Mouse (Mus musculus): ENCODE measurements around the gene Trim40. TPM values are rescaled to one million over a fixed set of nuclear protein-coding genes. Genes with fewer than 3 reads are reported as not detected.

Gene Trim40
- polyA plus RNA-seq, 1 experiment = not detected

DNA sequence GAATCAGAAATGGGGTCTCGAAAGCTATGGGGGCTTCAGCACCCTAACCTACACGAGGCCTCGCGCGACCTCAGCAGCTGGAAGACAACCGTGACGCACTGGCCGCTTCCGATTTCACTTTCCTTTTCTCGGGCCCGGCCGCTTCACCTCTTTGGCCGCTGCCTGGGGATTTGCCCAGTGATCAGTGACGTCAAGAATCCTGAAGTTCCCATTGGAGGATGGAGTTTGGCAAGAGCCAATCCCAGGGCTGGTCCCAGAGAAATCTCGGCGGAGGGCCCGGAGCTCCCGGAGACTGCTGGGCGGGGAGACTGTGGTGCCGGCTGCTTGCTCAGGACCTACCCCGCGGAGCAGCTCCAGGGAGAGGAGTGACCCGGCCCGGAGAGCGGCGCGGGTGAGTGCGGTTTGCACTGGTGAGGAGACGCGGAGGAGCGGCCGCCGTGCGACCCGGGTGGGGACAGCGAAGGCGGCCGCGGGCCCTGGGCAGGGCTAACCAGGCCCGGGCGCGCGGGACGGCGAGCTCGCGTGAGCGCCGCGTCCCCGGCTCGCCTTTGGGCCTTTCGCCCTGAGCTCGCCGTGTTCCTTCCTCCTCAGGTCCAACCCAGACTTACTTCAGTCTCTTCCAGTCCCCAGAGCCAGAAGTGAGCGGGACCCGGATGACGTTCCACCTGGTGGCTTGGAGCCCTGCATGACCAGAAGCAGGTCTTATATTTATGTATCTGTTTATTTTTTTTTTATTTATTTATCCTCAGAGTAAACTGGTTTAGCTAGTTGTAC lies 52.9 kb downstream of the Trim40 start, which contains the start of gene Trim26:
Gene Trim26 (plus strand): TSS at position 261 of the 774 bp plus-strand sequence.
- TF ChIP-seq POLR2A (IDR thresholded peaks at IDR 0.05; ENCODE audit: borderline replicate concordance, extremely low read depth, insufficient read depth, insufficient read length, poor library complexity, severe bottlenecking) (peak; percentile 77; the same call in 1 of the 2 replicates), CTCF (IDR thresholded peaks at IDR 0.05; ENCODE audit: borderline replicate concordance, extremely low read depth, insufficient read depth, insufficient read length) (no peak)
- peak; percentile 98 for DNase-seq (ENCODE audit: low read depth)

DNA sequence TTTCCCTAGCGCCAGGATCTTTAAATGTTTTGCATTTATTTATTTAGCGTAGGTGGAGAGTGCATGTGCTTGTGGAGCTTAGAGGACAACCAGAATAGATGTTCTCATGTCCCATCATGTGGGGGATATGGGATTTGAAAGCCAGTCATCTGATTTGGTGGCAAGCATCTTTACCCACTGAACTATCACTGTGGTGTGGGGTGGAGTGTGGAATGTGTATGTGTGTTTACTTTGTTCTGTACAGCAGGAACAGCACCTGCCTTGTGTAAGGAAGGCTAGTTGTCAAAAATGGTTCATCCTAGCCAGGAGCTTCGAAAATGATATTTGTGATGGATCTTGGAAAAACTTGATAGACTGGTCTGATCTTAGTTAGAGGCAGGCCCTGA lies 53.5 kb downstream of the Trim40 start:
- no peak for DNase-seq (ENCODE audit: low read depth)
- no peak for TF ChIP-seq CTCF (IDR thresholded peaks at IDR 0.05; ENCODE audit: borderline replicate concordance, extremely low read depth, insufficient read depth, insufficient read length)

DNA sequence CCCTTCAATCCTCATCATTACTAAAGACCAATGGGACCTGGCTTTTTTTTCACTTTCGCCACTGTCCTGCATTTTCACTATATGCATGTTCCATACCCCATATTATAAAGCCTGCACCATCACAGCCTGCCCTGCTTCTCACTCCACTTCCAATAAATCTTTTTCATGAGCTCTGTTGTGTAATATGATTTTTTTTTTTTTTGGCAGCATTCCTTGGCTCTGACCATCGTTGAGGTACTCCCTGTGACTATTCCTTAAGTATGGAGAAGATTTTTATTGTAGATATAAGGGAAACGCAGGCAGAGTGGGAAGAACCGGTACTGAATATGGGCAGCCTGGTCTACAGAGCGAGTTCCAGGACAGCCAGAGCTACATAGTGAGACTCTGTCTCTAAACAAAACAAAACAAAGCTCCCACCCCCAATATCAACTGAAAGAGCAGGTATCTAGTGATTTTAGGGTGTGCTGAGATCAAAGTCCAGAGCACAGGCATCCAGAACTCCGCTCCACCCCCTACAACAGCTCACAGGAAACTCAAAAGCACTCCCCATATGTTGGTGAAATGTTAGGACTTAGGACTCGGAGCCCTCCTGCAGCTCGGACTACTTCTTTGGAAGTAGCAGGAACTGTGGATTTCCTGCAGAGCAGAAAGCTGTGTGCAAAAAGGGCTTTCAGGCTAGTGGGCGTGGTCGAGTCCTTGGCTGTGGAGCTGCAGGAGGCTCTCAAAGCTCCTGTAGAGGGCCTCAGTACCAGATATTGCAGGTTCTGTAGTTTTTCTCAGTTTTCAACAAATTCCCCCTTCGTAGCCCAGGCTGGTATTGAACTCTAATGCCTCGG lies 54.1 kb downstream of the Trim40 start:
- peak; percentile 19; the same call in 1 of the 2 replicates for TF ChIP-seq CTCF (IDR thresholded peaks at IDR 0.05; ENCODE audit: borderline replicate concordance, extremely low read depth, insufficient read depth, insufficient read length)
- TF ChIP-seq POLR2A (IDR thresholded peaks at IDR 0.05; ENCODE audit: borderline replicate concordance, extremely low read depth, insufficient read depth, insufficient read length, poor library complexity, severe bottlenecking) = no peak
- DNase-seq (ENCODE audit: low read depth) = peak; percentile 74

DNA sequence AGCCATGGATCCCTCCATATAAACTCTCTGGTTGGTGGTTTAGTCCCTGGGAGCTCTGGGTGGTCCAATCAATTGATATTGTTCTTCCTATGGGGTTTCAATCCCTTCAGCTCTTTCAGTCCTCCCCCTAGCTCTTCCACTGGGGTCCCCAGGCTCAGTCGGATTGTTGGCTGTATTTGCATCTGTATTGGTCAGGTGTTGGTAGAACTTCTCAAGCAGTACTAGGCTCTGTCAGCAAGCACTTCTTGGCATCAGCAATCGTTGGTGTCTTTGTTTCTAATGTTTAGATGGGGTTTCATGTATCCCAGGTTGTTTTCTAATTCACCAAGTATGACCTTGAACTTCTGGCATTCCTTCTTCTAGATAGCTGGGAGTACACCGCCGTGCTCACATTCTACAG lies 57.2 kb downstream of the Trim40 start:
- no peak for TF ChIP-seq CTCF (IDR thresholded peaks at IDR 0.05; ENCODE audit: borderline replicate concordance, extremely low read depth, insufficient read depth, insufficient read length)
- no peak for TF ChIP-seq POLR2A (IDR thresholded peaks at IDR 0.05; ENCODE audit: borderline replicate concordance, extremely low read depth, insufficient read depth, insufficient read length, poor library complexity, severe bottlenecking)
- DNase-seq (ENCODE audit: low read depth) = no peak

Other genes starting within 250 kb of the Trim40 start
- not detected in 2 replicates for gene H2-M9, start 247.5 kb downstream of the Trim40 start, polyA plus RNA-seq (2012; rRNA removed)
- not detected in 2 replicates for gene H2-M1, start 217.9 kb downstream of the Trim40 start, polyA plus RNA-seq (2012; rRNA removed)
- not detected in 2 replicates for gene H2-M10.5, start 117.2 kb downstream of the Trim40 start, polyA plus RNA-seq (2012; rRNA removed)
- not detected in 2 replicates for gene H2-M10.6, start 78.0 kb downstream of the Trim40 start, polyA plus RNA-seq (2012; rRNA removed)
- 25.3 and 33.7 TPM in 2 replicates for gene Trim26, start 53.0 kb downstream of the Trim40 start, polyA plus RNA-seq (2012; rRNA removed)
- gene Trim15, start 22.9 kb downstream of the Trim40 start, polyA plus RNA-seq (2012; rRNA removed) = 0.09 and 0.16 TPM in 2 replicates
- 0.19 and 0.52 TPM in 2 replicates for gene Trim10, start 20.5 kb downstream of the Trim40 start, polyA plus RNA-seq (2012; rRNA removed)
- gene Trim31, start 8.0 kb upstream of the Trim40 start, polyA plus RNA-seq (2012; rRNA removed) = not detected in 2 replicates
- gene Rnf39, start 52.8 kb upstream of the Trim40 start, polyA plus RNA-seq (2012; rRNA removed) = 0.18 and 0.19 TPM in 2 replicates
- 143 and 150 TPM in 2 replicates for gene Ppp1r11, start 61.6 kb upstream of the Trim40 start, polyA plus RNA-seq (2012; rRNA removed)
- gene Znrd1, start 68.4 kb upstream of the Trim40 start, polyA plus RNA-seq (2012; rRNA removed) = 41.8 and 55.2 TPM in 2 replicates
- 3.5 TPM in 2 replicates for gene Znrd1as, start 68.5 kb upstream of the Trim40 start, polyA plus RNA-seq (2012; rRNA removed)
- 1.5 and 1.6 TPM in 2 replicates for gene 2410137M14Rik, start 91.1 kb upstream of the Trim40 start, polyA plus RNA-seq (2012; rRNA removed)
- gene H2-M5, start 99.4 kb upstream of the Trim40 start, polyA plus RNA-seq (2012; rRNA removed) = 13.4 and 16.0 TPM in 2 replicates
- gene Zfp57, start 111.0 kb upstream of the Trim40 start, polyA plus RNA-seq (2012; rRNA removed) = 352 and 386 TPM in 2 replicates
- gene Mog, start 133.3 kb upstream of the Trim40 start, polyA plus RNA-seq (2012; rRNA removed) = not detected in 2 replicates
- 238 and 282 TPM in 2 replicates for gene Gabbr1, start 155.8 kb upstream of the Trim40 start, polyA plus RNA-seq (2012; rRNA removed)
- not detected in 2 replicates for gene Olfr90, start 198.4 kb upstream of the Trim40 start, polyA plus RNA-seq (2012; rRNA removed)
- gene Olfr91, start 208.2 kb upstream of the Trim40 start, polyA plus RNA-seq (2012; rRNA removed) = not detected in 2 replicates
- not detected in 2 replicates for gene Olfr92, start 230.0 kb upstream of the Trim40 start, polyA plus RNA-seq (2012; rRNA removed)